Mouse (Mus musculus): ENCODE data around the gene Snx13.

Gene Snx13

DNA sequence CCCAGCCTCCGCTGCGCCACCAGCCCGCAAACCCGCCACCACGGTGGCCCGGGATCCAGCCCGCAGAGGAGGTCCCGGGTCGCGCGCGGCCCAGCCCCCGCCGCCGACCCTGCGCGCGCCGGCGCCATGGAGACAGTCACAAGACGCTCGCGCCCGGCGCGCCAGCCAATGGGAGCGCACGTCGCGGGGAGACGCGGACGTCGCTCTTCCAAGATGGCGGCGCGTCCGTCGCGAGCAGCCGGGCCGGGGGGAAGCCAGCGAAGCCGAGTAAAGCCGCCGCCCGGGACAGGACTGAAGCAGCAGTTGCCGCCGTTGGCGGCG, at the start of gene Snx13:
Snx13 (plus strand) TSS at position 188 of the 321 bp plus-strand sequence.
- peak; percentile 74 for DNase-seq (ENCODE audit: low spot score)

DNA sequence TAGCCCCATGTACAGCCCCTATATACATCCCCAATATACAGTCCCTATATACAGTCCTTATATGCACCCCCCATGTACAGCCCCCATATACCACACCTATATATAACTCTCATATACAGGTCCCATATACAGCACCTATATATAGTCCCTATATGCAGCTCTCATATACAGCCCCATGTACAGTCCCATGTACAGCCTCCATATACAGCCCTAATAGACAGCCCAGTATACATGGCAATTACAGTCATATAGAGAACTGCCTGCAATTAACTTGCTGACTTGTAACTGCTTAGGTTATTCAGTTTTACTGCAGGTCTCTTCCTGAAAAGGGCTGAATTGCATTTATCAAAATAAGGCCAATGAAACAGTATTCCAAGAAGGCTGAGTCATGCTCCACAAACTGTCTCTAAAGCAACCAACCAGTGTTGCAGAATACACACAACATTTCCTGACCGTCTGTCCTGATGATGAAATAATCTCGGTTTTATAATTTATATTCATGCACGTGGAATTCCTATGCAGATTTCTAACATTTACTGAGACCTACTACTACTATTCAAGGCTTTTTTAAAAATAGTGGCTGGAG, 49.3 kb upstream of the Snx13 start:
- DNase-seq (ENCODE audit: low spot score) = no peak

DNA sequence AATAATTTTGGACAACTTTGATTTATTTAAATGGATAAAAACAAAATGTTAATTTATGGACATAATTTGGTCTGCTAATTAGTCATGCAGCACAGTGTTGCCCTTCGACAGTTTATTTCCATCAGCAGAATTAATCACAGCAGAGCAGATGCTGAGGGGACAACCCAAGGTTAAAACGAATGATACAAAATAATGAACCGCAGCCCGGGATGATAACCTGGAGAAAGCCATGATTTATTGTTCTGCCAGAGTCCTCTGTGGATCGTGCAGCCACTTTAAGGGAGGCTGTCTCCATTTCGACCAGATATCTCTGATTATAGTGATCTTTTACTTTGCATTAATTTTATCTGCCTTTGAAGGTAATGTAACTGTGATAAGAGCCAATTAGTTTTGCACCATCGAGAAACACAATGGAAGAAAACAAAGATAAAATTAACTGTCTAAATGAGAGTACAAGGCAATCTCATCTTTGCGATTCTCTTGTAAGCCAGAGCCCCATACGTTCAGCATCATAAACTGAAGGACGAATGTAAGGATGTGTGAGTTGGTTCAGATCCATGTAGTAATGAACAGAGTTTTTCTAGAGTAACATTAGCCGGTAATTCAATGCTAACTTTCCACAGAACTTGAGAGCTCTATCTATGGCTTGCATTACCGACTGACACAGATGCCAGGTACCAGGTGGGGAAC, 48.1 kb upstream of the Snx13 start:
- DNase-seq (ENCODE audit: low spot score) = no peak

DNA sequence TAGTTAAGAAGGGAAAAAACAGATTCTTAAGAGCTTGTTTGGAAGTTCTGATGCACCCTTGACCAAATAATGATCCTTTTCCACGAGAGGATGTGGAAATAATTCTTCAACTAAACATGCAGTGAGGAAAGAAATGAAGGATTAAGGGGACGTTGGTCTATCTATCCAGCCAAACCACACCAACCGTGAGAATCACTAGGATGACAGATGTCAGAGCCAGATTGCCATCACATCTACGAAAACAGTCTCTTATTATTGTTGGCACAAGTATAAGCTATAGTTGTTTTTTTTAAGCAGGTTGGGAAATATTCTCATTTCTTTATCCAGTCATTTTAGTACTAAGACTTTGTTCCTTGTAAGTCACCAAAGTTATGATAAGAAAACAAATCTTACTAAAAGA, 46.7 kb upstream of the Snx13 start:
- DNase-seq (ENCODE audit: low spot score) = no peak

DNA sequence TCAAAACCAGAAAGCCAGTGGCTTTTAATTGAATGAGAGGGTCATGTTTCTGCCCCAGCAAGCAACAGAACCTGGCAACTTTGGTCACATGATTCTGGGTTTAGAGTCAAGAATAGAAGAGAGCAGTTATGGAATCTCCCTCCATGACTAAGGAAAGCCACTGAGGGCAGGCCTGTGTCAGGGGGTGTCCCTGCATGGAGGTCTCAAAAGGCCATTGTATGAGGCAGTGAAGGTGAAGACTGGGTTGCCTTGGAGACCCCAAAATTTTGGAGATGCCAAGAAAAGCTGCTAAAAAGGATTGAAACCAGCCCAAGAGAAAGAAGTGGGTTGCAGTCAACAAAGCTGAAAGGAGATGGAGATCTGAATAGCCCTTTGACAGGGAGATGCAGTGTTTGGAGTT, 41.2 kb upstream of the Snx13 start:
- no peak for DNase-seq (ENCODE audit: low spot score)

DNA sequence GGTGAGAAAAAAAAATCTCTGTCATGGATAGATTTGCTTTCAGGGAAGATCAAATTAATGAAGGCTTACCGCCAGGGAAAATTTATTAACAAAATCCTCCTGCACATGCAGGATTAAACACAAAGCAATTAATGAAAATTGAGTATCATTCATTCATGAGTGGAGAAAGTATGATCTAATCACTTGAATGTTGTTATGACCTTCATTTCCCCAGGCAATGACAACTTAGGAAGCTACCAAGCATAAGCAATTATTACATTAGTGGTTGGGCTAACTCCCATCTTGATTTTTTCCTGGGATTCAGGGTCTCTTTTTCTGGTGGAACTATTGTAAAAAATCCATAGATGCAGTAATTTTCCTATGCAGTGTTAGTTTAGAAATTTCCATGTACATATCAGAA, 39.1 kb upstream of the Snx13 start:
- no peak for DNase-seq (ENCODE audit: low spot score)

DNA sequence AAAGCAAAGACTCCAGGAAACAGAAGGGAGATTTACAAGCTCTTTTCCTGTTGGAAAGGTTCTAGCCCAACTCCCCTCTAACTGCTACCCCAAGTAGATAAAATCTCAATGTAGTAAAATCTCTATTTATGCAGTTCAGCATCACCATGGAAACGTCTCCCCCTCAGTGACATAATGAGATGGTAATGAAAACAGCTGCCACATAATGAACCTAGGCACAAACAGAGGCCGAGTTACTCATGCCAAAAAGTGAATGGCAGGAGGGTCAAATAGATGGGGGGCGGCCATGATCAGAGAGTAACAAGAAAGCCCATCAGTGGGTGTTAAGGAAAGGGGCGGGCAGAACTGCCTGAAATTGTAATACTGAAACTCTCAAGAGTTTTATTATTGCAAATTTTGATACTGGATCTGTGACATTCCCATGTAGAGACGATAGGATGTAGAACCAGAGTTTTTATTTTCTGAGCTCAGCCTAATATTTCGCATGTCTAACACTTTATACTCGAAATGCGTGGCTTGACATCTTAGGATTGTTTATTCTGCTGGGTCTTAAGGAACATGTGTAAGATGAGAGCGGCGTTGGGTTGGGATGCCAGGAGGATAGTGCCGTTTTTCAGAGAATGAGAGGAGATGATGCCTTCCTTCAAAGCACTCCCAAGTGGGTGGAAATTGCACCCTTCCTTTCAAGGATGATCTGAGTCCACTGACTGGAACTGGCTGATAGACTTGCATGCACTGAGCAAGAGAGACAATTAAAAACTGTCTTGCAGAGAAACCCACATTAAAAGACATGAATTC, 38.4 kb upstream of the Snx13 start:
- DNase-seq (ENCODE audit: low spot score) = no peak

DNA sequence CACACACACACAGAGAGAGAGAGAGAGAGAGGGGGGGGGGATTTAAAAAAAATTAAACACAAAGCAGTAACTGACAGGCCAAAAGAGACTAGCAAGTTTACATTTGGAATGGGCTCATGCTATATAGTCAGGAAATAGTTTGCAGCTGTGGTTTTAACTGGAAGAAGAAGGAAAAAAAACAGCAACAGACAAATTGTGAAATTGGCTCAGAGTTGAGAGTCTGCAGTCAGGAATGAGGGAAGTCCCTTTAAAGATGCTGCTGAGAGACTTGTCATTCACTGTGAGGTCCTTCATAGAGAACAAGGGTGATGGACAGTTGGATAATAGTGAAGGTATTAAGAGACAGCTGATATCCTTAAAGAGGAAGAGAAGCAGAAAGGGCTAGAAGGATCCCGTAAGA, 35.5 kb upstream of the Snx13 start:
- no peak for DNase-seq (ENCODE audit: low spot score)

DNA sequence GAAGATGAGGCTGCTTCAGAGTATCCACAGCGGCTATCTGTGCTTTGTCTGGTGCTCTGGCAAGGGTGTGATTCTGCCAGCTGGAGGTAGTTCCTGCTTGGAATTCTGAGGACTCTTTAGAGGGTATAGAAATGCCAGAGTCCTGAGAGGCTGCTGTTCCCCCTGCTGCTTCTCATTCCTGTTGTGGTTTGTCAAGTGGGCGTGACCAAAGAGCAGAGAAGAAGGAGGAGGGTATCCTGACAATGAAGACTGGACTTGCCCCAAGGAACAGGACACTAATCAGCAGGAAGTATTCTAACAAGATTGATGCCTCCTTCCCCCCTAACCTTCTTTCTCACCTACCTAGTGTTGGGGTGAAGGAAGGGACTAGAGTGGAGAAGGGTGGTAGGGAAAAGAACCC, 33.0 kb upstream of the Snx13 start:
- DNase-seq (ENCODE audit: low spot score) = no peak

DNA sequence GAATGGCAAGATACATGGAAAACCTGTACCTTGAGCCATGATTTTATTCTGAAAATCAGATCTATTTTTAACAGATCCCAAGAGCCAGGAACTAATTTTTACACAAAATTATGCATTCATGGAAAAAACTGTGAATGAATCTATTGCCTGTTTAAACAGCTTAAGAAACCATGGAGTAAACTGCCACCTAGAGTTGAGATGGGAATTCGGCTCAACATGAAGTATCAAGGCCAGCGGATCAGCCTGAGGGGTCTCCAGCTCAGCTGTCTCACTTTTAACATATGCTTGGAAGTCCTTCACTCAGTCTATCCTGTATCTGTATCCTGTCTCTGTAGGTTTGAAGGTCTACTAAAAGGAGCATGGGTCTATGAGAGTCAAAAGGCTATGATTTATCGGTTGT, 30.9 kb upstream of the Snx13 start:
- DNase-seq (ENCODE audit: low spot score) = no peak

DNA sequence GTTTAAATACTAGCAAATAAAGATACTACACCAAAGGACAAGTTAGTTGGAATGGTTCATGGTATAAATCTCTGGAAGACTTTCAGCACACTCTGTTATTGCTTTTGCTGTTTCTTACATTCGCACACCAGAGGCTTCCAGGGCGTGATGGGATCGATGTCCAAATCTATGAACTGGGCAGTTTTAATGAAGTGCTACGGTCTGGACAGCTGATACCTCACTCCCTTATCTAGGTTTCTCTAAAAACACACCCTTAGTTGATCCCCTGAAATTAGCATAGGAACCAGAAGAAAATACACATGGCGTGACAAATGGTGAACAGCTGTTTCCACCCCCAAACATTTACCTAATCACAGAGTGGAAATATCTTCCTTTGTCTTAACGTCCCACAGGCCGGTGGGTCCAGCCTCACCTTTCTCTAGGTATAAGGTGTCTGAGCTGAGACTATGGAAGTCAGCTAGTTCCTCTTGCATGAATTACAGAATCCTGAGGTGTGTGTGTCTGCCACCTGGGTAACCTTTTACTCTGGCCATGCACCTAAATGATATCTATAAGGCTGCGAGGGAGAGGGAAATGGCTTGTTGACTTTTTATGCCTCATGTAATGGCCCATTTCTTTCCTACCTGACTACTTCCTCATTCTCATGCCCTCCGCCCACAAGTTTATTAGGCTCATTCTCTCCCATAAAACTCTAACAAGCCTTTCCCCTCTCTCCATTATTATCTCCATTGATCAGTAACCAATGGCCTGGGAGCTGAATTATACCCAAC, 30.3 kb upstream of the Snx13 start:
- no peak for DNase-seq (ENCODE audit: low spot score)

DNA sequence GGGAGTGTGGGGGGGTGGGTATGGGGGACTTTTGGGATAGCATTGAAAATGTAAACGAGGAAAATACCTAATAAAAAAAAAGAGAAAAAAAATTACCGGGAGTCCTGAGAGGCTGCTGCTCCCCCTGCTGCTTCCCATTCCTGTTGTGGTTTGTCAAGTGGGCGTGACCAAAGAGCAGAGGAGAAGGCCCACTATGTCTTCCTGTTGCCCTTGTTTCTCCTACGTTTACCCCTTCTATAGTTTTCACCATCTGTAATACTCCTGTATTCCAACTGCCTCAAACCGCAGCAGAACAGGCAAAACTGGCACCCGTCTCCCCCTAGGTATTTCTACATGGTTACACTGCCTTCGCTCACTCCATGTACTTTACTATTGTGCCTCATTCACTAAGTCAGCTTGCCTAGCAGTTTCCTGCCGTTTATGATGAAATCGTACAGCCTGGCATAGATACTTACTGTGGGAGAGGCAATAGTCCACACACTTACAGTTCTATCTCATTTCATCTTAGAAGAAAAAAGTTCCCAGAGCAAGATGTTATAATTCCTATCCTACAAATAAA, 28.2 kb upstream of the Snx13 start:
- no peak for DNase-seq (ENCODE audit: low spot score)

DNA sequence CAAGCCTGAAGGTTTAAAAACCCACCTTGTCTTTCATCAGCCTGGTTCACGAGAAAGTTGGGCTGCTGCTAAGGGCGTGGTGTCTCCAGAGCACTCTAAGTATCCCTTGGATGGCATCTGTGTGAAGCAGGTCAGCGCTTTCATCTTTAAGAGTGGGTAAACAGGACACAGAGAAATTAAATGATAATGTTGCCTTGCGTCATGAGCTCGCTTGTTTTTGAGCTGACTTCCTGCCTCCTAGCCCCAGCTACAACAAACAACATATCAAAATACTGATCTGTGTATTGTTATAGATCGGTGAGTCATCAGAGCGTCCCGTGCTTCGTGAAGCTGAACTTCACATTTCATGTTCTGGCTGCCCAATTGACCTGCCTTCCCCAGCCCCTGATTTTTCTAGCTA, 25.7 kb upstream of the Snx13 start:
- no peak for DNase-seq (ENCODE audit: low spot score)

DNA sequence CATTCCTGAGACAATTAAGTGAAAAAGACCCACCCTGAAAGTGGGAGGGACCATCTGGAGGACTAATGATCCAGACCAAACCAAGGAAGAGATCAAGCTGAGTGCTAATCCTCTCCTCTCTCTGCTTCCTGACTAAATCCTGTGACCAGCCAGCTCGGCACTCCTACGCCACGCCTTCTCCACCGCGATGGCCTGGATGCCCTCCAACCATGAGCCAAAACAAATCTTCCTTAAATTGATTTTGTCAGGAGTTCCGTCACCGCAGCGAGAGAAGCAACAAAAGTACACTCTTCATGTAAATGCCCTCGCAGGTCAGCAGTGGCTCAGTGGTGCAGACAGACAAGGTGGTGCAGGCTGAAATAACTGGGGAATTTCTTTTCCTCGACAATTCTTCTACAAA, 24.9 kb upstream of the Snx13 start:
- DNase-seq (ENCODE audit: low spot score) = no peak

DNA sequence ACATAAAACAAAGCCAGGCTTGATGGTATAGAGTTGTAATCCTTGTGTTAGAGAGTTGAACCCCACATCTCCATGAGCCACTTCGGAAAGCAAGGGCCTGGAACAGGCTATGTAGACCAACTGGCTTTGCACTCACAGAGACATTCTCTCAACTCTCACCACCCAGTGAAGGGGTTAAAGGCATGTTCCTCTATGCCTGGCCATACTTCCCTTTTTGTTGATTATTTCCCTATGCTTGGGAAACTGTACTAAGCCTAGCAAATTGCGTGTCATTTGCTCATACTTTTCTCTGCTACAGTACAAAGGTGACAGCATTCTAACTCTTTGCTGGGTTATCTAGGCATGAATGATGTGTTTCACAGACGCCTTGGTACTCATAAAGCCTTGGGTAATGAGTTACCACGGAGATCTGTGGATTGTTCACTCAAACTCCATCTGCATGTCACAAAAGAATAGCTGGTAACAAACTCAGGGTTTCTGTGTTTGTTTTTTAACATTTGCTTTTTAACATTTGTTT, 21.0 kb upstream of the Snx13 start:
- no peak for DNase-seq (ENCODE audit: low spot score)

DNA sequence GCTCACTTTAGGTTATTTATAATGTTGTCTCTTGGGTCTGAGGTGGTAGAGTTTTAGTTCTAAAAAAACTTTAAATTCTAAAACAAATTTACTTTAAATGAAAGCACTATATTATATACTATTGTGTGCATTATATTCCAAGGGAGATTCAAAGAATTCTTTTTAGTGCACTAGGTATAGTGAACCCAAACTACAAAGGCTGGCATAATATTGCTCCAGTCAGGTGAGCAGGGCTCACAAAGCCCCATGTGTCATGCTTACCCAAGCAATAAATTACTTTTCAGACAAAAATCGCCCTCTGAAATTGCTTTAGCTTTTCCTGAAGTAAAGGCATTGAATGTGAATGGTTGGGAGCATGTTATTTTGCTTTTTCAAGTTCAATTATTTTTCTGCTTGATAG, 19.5 kb upstream of the Snx13 start:
- DNase-seq (ENCODE audit: low spot score) = no peak

DNA sequence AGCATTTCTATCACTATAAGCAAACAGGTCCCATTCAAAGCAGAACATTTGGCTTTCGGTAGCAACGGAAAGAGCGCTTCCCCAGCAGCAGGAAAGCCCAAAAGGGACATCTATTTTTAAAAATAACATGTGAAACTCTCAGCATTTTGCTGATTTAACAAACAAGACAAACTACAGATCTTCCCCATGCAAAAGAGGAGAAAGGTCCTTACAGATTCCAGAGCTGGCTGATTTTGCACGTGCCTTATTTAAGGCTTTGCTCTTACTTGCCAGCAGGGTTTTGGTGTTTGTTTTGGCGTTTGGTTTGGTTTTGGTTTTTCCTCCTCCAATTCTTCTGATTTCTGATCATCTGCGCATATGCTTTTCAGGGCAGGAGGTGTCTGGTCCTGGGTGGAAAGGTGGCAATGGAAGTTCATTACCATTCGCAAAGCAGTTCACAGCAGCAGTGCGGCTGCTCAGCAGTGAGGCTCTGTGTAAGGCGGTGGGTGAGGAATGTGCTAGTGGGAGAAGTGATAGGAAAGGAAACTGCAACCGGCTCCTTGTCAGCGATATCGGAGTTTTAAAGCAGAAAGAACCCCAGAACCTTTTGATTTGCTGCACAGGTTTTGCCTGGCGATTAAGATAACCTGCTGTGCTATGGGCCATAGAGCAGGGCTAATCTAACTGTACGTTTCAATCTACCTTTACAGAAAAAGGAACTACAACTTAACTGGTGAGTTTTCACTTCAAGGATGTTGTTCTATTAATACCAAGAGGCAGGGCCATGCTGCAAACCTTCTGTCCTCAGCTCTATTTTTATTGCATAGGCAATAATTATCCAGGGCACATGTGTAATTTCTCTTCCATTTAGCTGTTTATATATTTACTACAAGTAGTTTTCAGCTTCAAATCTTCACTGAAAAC, 8.1 kb upstream of the Snx13 start:
- no peak for DNase-seq (ENCODE audit: low spot score)

DNA sequence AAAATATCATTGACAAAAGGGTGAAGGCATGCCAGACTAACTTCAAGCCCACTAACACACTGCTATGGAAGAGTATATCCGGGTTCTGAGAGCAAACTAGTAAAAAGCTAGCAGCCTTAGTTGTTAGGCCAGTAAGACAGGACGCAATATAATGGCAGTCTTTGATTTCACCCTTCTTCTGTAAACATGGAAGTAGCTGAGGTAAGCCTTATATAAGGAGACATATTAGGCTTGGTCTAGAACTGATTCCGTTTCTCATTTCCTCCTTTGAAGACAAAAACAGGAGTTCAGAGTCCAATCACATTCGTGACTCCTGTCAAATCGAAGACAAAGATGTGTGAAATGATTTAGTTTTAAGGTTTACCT, 7.4 kb upstream of the Snx13 start:
- no peak for DNase-seq (ENCODE audit: low spot score)

DNA sequence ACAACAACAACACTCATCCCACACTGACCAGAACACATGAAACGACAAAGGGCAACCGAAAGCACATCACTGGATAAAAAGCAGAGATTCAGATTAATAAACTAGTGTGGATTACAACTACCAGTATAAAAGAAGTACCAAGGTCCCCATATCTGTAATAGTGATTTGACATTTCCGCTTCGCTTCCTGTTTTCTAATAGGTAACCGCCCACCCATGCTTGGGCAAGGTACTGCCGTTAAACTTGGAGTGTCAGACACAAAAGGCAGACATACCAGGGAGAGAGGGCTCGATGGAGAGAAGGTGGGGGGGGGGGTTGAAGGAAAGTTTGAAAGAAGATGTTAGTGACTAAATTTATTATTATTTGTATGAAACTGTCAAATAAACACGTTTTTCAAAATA, 5.0 kb upstream of the Snx13 start:
- DNase-seq (ENCODE audit: low spot score) = no peak

DNA sequence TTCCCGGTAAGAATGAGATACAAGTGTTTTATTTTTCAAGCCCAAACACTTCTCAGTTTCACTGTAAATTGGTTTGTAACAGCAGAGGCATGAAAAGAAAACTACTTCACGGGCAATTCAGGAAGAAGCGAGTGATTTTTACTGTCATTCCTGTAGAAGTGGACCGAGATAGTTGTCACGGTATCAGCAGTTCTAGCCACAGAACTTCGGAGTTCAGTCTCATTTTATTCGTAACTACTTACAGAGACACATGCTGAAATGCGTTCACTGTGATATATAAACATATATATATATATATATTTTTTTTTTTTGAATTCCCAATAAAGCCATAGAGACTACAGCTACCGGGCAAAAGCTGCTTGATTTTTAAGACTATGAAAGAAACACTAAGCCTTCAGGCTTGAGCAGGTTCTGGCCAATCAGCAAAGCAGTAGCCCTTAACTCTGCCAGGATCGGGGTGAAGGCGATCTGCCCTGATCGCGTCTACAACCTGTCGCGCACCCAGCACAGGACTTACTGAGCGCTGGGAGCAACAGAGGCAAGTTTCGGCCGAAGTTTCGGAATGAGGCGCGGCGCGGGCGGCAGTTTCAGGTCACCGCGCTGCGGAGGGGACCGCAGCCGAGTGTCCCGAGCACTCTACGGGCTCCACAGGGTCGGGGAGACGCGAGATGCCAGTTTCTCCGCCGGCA, 532 bp upstream of the Snx13 start:
- no peak for DNase-seq (ENCODE audit: low spot score)
